Mouse (Mus musculus) intestine, postnatal 0 days (tissue): ENCODE measurements around the gene Nup205. TPM values are rescaled to one million over a fixed set of nuclear protein-coding genes. Genes with fewer than 3 reads are reported as not detected.

Experiments
- ATAC-seq: fragments of 200-750 bp; cut with Nextera tagmentation; 2 replicates; pipeline ENCODE4 v1.8.0; 2017; ENCODE audit warnings: mild to moderate bottlenecking, moderate TSS enrichment, moderate library complexity
- H3K27ac ChIP-seq: fragments of 300-500 bp; sonication (generic); 2 replicates; pipeline ENCODE4 v1.5.1; 2014; ENCODE audit warnings: mild to moderate bottlenecking, low read depth, low read length, moderate library complexity
- H3K27me3 ChIP-seq: fragments of 300-500 bp; sonication (generic); replicated peaks from 2 replicates; pipeline ENCODE4 v1.6.1; 2014; ENCODE audit warnings: low read length, mixed read lengths; ENCODE audit not compliant: control insufficient read depth, insufficient read depth
- H3K36me3 ChIP-seq: fragments of 300-500 bp; sonication (generic); 2 replicates; pipeline ENCODE4 v1.6.1; 2014; ENCODE audit warnings: mild to moderate bottlenecking, moderate library complexity; ENCODE audit not compliant: control insufficient read depth, insufficient read depth
- H3K4me1 ChIP-seq: fragments of 300-500 bp; sonication (generic); replicated peaks from 2 replicates; pipeline ENCODE4 v1.6.1; 2014; ENCODE audit warnings: antibody characterized with exemption, low read length, mixed read lengths; ENCODE audit not compliant: control insufficient read depth, insufficient read depth
- H3K4me2 ChIP-seq: fragments of 300-500 bp; sonication (generic); replicated peaks from 2 replicates; pipeline ENCODE4 v1.6.1; 2014; ENCODE audit warnings: low read depth, mild to moderate bottlenecking, moderate library complexity
- H3K4me3 ChIP-seq: fragments of 300-500 bp; sonication (generic); 2 replicates; pipeline ENCODE4 v1.5.1; 2014; ENCODE audit warnings: low read depth, low read length
- H3K9ac ChIP-seq: fragments of 300-500 bp; sonication (generic); 2 replicates; pipeline ENCODE4 v1.6.1; 2014; ENCODE audit warnings: mild to moderate bottlenecking, low read depth, low read length
- H3K9me3 ChIP-seq: fragments of 300-500 bp; sonication (generic); 2 replicates; pipeline ENCODE4 v1.6.1; 2016; ENCODE audit warnings: mixed run types; ENCODE audit not compliant: control insufficient read depth
- CTCF ChIP-seq: sonication (generic); IDR thresholded peaks from 2 replicates; pipeline ENCODE4 v1.5.1; 2016; ENCODE audit warnings: low read depth, mild to moderate bottlenecking, control low read depth, antibody characterized with exemption, moderate library complexity
- WGBS: fragments of 180-500 bp; shearing (Covaris S2); extraction: QIAGEN DNeasy Blood & Tissue Kit; methylation state at CpG from one replicate; pipeline ENCODE4 v1.1.7; 2014; 5-methylcytosine and 5-hydroxymethylcytosine counted together
- polyA plus RNA-seq: library from polyadenylated mRNA; unstranded; fragments of >200 nt; fragmentation: Nextera tagmentation; extraction: Ambion mirVana; gene quantifications from 2 replicates; pipeline ENCODE4 v1.2.1, GENCODE M21; 2015

Gene Nup205
- polyA plus RNA-seq, 1 experiment from 2014 or later = 7.7 TPM

DNA sequence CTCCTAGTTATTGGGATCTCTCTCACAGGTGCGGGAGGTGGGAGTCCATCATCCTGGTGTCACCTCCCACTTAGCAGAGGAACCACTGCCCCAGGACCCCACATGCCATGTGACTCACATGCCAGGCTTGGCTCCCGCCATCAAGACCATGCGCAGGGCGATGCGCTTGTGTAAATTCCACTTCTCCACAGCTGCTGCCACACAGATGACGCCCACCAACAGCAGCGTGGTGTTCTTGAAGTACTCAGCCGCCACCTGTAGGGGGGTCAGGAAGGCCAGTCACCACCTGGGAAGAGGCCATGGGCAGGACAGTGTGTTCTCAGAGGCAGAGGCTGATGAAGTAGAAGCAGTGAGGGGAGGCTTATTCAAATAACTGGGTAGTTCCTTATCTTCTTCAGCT is 112.5 kb downstream of the Nup205 start:
- Histone ChIP-seq H3K4me1 (no peaks in the 10 kb centered on the region), H3K9ac (no peak overlapping the region), H3K36me3 (no peaks in the 10 kb centered on the region), H3K27me3 (no peaks in the 10 kb centered on the region), H3K4me2 (no peak overlapping the region), H3K27ac (no peak overlapping the region), H3K4me3 (no peak overlapping the region), H3K9me3 (no peaks in the 10 kb centered on the region)
- TF ChIP-seq CTCF = 0 out of 2 replicates have a peak, but pooled peaks have one; percentile 3
- ATAC-seq = no peak
- WGBS = 86% methylated on average over 8 of the region's 8 CpGs

- Histone ChIP-seq H3K36me3 (no peaks in the 10 kb centered on the region), H3K27me3 (no peaks in the 10 kb centered on the region), H3K4me1 (no peaks in the 10 kb centered on the region), H3K9ac (no peak overlapping the region), H3K9me3 (no peaks in the 10 kb centered on the region), H3K4me2 (no peak overlapping the region), H3K4me3 (no peak overlapping the region), H3K27ac (no peak overlapping the region)
- ATAC-seq = no peak
- TF ChIP-seq CTCF = no peak
- WGBS = 63% methylated on average over 2 of the region's 2 CpGs
Observed at GRCm38 (mm10) chr6:35294964-35295363, 117.7 kb downstream of the Nup205 start.

- H3K36me3 ChIP-seq = no peaks in the 10 kb centered on the region
- no peaks in the 10 kb centered on the region for H3K9me3 ChIP-seq
- whole genome bisulfite sequencing = 41% methylated on average over 2 of the region's 2 CpGs
- no peak for ATAC-seq
- H3K4me1 ChIP-seq = no peaks in the 10 kb centered on the region
- H3K4me2 ChIP-seq = no peak overlapping the region
- no peak overlapping the region for H3K9ac ChIP-seq
- H3K27ac ChIP-seq = no peak overlapping the region
- no peak for TF ChIP-seq CTCF
- no peak overlapping the region for H3K4me3 ChIP-seq
- H3K27me3 ChIP-seq = no peaks in the 10 kb centered on the region
Observed at GRCm38 (mm10) chr6:35297001-35297400, 119.8 kb downstream of the Nup205 start.

Other genes with a start within 250 kb of the Nup205 start
- 7.4 and 7.7 TPM in 2 replicates for gene Slc23a4, start 189.0 kb upstream of the Nup205 start, polyA plus RNA-seq
- 15.1 and 15.7 TPM in 2 replicates for gene Cnot4, start 43.7 kb upstream of the Nup205 start, polyA plus RNA-seq
- gene Slc13a4, start 130.7 kb downstream of the Nup205 start, polyA plus RNA-seq = 0.72 and 0.76 TPM in 2 replicates
- 1.5 and 1.9 TPM in 2 replicates for gene Fam180a, start 148.7 kb downstream of the Nup205 start, polyA plus RNA-seq